Mouse (Mus musculus) ES-E14 (cell line): ENCODE measurements at regions not wholly inside any gene's neighbourhood (a gene's known extent, or its start where the extent isn't known, plus 50 kb on each side); places are given as distances from the start of the nearest gene placed in this dataset.

Source experiments
- CHD2 ChIP-seq: IDR thresholded peaks from 2 replicates; pipeline ENCODE4 v1.6.1; 2014; ENCODE audit warnings: mild to moderate bottlenecking, low read depth, low read length, inconsistent platforms
- MAFK ChIP-seq: IDR thresholded peaks from 2 replicates; pipeline ENCODE4 v1.6.1; 2014; ENCODE audit warnings: mild to moderate bottlenecking, low read depth, low read length, inconsistent platforms; ENCODE audit not compliant: insufficient read depth
- ZNF384 ChIP-seq: IDR thresholded peaks from 2 replicates; pipeline ENCODE4 v1.6.1; 2012; ENCODE audit warnings: low read depth, low read length, inconsistent platforms

DNA sequence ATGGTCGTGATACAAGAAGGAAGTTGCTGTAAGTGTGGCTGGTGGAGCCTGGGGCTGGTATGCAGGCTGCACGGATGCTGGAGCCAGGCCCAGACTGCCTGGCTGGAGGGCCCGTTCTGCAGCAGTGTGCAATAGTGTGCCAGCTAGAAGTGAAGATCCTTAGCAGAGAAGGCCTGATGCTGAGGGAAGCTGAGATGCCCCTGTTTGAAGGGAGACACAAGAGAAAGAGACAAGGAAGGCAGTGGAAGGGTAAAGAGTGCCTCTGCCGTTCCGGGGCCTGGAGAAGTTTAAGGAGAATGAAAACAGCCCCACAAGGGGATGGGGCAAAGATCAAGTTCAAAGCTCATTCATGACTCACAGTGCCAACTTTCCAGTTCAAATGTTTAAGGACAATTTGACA lies 354.7 kb upstream of the Mki67 start:
- TF ChIP-seq CHD2 (no peak), MAFK (no peak), ZNF384 (no peak)
